Mouse (Mus musculus): ENCODE measurements around the gene Cemip. TPM values are rescaled to one million over a fixed set of nuclear protein-coding genes. Genes with fewer than 3 reads are reported as not detected.

Cemip gene
- polyA plus RNA-seq, 1 experiment: 7.0 TPM

- Histone ChIP-seq H3K36me3 (ENCODE audit: control insufficient read depth, insufficient read depth, low read length) (no peaks in the 10 kb centered on the region), H3K4me3 (ENCODE audit: control insufficient read depth, low read depth, low read length) (no peak overlapping the region), H3K27me3 (ENCODE audit: control insufficient read depth, insufficient read depth, low read length) (no peaks in the 10 kb centered on the region), H3K4me1 (ENCODE audit: control insufficient read depth, insufficient read depth, low read length) (no peaks in the 10 kb centered on the region), H3K27ac (ENCODE audit: control insufficient read depth, insufficient read depth, low read depth, low read length) (no peak overlapping the region)
- TF ChIP-seq CTCF (IDR thresholded peaks at IDR 0.05; ENCODE audit: control insufficient read depth, insufficient read depth, insufficient replicate concordance, low read depth, low read length) (no peak), POLR2A (IDR thresholded peaks at IDR 0.05; ENCODE audit: control insufficient read depth, low read depth, low read length) (no peak)
Measured at GRCm38 (mm10) chr7:84045546-84045945, 40.8 kb downstream of the Cemip start.

DNA sequence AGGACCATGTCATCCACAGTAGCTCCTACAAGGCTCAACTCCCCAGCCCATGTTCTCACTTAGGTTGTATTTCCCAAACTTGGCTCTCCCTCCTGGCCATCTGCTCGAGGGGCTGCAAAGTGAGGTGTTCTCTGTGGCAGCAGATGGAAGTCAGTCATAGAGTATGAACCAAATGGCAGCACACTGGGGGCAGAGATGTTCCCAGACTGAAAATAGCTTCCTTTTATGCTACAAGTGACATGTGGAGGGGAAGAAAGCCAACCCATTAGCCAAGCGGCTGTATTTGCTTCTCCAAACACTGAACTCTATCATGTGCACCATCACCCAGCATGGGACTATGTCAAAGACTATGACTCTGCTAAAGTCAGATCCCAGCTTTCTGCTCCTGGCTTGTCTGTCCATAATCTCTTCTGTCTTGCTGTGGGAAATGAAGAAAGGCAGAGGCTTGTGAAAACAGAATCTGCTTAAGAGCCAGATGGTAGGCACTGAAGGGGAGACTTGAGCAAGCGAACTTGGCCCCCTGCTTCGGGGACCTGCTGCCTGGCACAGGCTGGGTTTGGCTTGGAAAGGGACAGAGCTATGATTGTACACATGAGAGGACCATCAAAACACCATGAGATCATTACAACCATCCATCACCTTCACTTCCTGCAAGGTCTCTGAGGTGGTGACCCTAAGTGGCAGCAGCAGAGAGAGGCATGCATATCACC is 41.6 kb downstream of the Cemip start:
- no peaks in the 10 kb centered on the region for H3K27me3 ChIP-seq (ENCODE audit: control insufficient read depth, insufficient read depth, low read length)
- no peak overlapping the region for H3K27ac ChIP-seq (ENCODE audit: control insufficient read depth, insufficient read depth, low read depth, low read length)
- no peak overlapping the region for H3K4me3 ChIP-seq (ENCODE audit: control insufficient read depth, low read depth, low read length)
- no peaks in the 10 kb centered on the region for H3K36me3 ChIP-seq (ENCODE audit: control insufficient read depth, insufficient read depth, low read length)
- TF ChIP-seq POLR2A (IDR thresholded peaks at IDR 0.05; ENCODE audit: control insufficient read depth, low read depth, low read length) (no peak), CTCF (IDR thresholded peaks at IDR 0.05; ENCODE audit: control insufficient read depth, insufficient read depth, insufficient replicate concordance, low read depth, low read length) (no peak)
- no peaks in the 10 kb centered on the region for H3K4me1 ChIP-seq (ENCODE audit: control insufficient read depth, insufficient read depth, low read length)

DNA sequence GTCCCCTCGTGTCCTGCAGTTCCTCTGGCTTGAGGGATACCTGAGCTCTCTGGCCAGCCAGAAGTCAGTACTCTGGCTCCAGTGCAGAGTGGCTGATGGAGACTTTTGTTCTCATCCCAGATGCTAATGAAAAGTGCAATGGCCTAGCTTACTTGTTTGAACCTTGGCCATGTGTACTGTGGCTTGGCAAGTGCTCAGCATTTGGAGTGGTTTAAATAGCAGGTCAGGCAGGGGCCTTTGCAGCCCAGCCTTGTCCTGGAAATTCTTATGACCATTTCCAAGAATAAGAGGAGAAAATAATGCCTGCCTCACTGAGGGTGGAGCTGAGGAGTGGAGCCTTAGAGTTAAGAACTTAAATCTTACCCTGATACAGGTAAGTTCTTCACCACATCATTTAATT is 43.6 kb downstream of the Cemip start:
- H3K4me3 ChIP-seq (ENCODE audit: control insufficient read depth, low read depth, low read length): no peak overlapping the region
- no peak overlapping the region for H3K27ac ChIP-seq (ENCODE audit: control insufficient read depth, insufficient read depth, low read depth, low read length)
- TF ChIP-seq POLR2A (IDR thresholded peaks at IDR 0.05; ENCODE audit: control insufficient read depth, low read depth, low read length) (no peak), CTCF (IDR thresholded peaks at IDR 0.05; ENCODE audit: control insufficient read depth, insufficient read depth, insufficient replicate concordance, low read depth, low read length) (no peak)
- no peaks in the 10 kb centered on the region for H3K36me3 ChIP-seq (ENCODE audit: control insufficient read depth, insufficient read depth, low read length)
- H3K27me3 ChIP-seq (ENCODE audit: control insufficient read depth, insufficient read depth, low read length): no peaks in the 10 kb centered on the region
- H3K4me1 ChIP-seq (ENCODE audit: control insufficient read depth, insufficient read depth, low read length): no peaks in the 10 kb centered on the region

DNA sequence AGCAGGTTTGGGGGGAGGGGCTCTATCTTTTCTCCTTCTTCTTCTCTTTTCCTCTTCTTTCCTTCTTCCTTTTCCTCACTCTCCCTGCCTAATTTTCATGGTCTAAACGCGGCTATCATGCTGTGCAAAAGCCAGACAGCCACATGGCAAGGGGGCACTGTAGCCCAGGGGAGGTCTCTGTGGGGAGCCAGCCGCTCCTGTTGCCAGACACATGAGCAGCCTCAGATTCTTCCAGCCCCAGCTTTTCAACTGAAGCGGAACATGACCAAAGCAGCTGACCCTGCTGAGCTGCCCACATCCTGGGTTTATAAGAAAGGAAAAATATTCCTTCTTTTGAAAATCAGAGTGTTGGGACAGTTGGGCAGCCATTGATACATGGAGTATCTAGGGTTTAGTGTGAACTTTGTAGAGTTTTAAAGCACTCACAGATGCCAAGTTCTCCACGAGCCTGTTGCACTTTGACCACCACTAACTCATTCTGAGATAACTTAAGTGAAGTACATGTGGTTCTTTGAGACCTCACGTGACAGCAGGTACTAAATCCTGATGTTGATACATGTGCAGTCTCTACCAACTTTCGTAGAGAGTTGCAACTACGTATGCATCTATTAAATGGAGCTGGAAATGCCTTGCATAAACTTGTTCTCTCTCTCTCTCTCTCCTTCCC is 46.3 kb downstream of the Cemip start:
- TF ChIP-seq CTCF (IDR thresholded peaks at IDR 0.05; ENCODE audit: control insufficient read depth, insufficient read depth, insufficient replicate concordance, low read depth, low read length): no peak
- no peak for TF ChIP-seq POLR2A (IDR thresholded peaks at IDR 0.05; ENCODE audit: control insufficient read depth, low read depth, low read length)
- Histone ChIP-seq H3K4me3 (ENCODE audit: control insufficient read depth, low read depth, low read length) (no peak overlapping the region), H3K27ac (ENCODE audit: control insufficient read depth, insufficient read depth, low read depth, low read length) (no peak overlapping the region), H3K36me3 (ENCODE audit: control insufficient read depth, insufficient read depth, low read length) (no peaks in the 10 kb centered on the region), H3K4me1 (ENCODE audit: control insufficient read depth, insufficient read depth, low read length) (no peaks in the 10 kb centered on the region), H3K27me3 (ENCODE audit: control insufficient read depth, insufficient read depth, low read length) (no peaks in the 10 kb centered on the region)

DNA sequence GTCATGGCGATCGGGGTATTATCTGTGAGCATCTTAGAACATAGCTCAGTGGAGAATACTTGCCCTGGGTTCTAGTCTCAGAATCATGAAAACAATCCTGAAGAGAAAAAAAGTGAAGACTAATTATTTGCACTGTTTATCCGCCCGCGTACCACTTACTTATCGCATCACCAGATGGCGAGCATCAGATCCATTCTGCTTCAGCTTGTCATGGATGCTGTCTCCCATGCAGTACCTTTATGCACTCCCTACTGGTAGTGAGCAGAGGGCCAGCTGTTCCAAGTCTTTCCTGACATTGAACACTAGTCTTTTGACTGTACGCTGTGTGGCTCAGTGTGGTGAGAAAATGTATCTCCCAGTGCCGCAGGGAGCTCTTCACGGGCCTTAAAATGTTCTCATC is 47.7 kb downstream of the Cemip start:
- no peak overlapping the region for H3K4me3 ChIP-seq (ENCODE audit: control insufficient read depth, low read depth, low read length)
- no peak for TF ChIP-seq POLR2A (IDR thresholded peaks at IDR 0.05; ENCODE audit: control insufficient read depth, low read depth, low read length)
- TF ChIP-seq CTCF (IDR thresholded peaks at IDR 0.05; ENCODE audit: control insufficient read depth, insufficient read depth, insufficient replicate concordance, low read depth, low read length): no peak
- H3K36me3 ChIP-seq (ENCODE audit: control insufficient read depth, insufficient read depth, low read length): no peaks in the 10 kb centered on the region
- H3K27ac ChIP-seq (ENCODE audit: control insufficient read depth, insufficient read depth, low read depth, low read length): no peak overlapping the region
- H3K4me1 ChIP-seq (ENCODE audit: control insufficient read depth, insufficient read depth, low read length): no peaks in the 10 kb centered on the region
- no peaks in the 10 kb centered on the region for H3K27me3 ChIP-seq (ENCODE audit: control insufficient read depth, insufficient read depth, low read length)

DNA sequence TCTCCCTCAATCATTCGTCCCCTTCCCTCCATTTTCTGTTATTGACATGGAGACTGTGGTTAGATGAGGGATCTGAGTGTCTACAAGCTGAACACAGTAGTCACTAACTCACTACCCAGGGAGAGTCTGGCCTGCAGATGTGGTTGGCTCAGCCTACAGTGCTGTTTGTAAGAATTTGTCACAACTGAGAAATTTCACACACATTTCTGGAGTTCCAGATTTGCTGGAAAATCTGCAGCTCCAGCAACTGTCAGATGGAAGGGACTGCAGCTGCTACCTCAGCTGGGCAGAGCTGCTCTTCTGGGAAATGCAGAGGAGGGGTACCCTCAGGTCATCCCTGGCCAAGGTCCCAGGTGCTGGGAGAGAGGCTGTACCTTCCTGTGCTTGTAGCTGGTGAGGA is 53.5 kb downstream of the Cemip start:
- Histone ChIP-seq H3K4me1 (ENCODE audit: control insufficient read depth, insufficient read depth, low read length) (no peaks in the 10 kb centered on the region), H3K27me3 (ENCODE audit: control insufficient read depth, insufficient read depth, low read length) (no peaks in the 10 kb centered on the region), H3K4me3 (ENCODE audit: control insufficient read depth, low read depth, low read length) (no peak overlapping the region), H3K27ac (ENCODE audit: control insufficient read depth, insufficient read depth, low read depth, low read length) (no peak overlapping the region), H3K36me3 (ENCODE audit: control insufficient read depth, insufficient read depth, low read length) (no peaks in the 10 kb centered on the region)
- no peak for TF ChIP-seq CTCF (IDR thresholded peaks at IDR 0.05; ENCODE audit: control insufficient read depth, insufficient read depth, insufficient replicate concordance, low read depth, low read length)
- no peak for TF ChIP-seq POLR2A (IDR thresholded peaks at IDR 0.05; ENCODE audit: control insufficient read depth, low read depth, low read length)

GRCm38 (mm10) chr7:84029120-84029771 is 57.1 kb downstream of the Cemip start:
- TF ChIP-seq POLR2A (IDR thresholded peaks at IDR 0.05; ENCODE audit: control insufficient read depth, low read depth, low read length): no peak
- no peak for TF ChIP-seq CTCF (IDR thresholded peaks at IDR 0.05; ENCODE audit: control insufficient read depth, insufficient read depth, insufficient replicate concordance, low read depth, low read length)
- Histone ChIP-seq H3K4me1 (ENCODE audit: control insufficient read depth, insufficient read depth, low read length) (no peaks in the 10 kb centered on the region), H3K27ac (ENCODE audit: control insufficient read depth, insufficient read depth, low read depth, low read length) (no peak overlapping the region), H3K27me3 (ENCODE audit: control insufficient read depth, insufficient read depth, low read length) (no peaks in the 10 kb centered on the region), H3K36me3 (ENCODE audit: control insufficient read depth, insufficient read depth, low read length) (no peaks in the 10 kb centered on the region), H3K4me3 (ENCODE audit: control insufficient read depth, low read depth, low read length) (no peak overlapping the region)
